Mouse (Mus musculus): ENCODE data around the gene Ddx1. TPM values are rescaled to one million over a fixed set of nuclear protein-coding genes. Genes with fewer than 3 reads are reported as not detected.

Ddx1 gene
- total RNA-seq, 2 experiments from 2014 or later, result 115 to 126 TPM

- no peak for TF ChIP-seq CTCF (conservative IDR thresholded peaks at IDR 0.05)
- no peak for DNase-seq (ENCODE audit: low spot score in 2 of 2)
- no peak overlapping the region for H3K4me3 ChIP-seq
- H3K27ac ChIP-seq, result no peak overlapping the region
These were observed 75.0 kb downstream of the Ddx1 start for GRCm38 (mm10) chr12:13174022-13174421.

GRCm38 (mm10) chr12:13168073-13168472, 80.9 kb downstream of the Ddx1 start:
- no peak for TF ChIP-seq CTCF (conservative IDR thresholded peaks at IDR 0.05)
- DNase-seq (ENCODE audit: low spot score in 2 of 2), result no peak
- no peak overlapping the region for H3K27ac ChIP-seq
- no peak overlapping the region for H3K4me3 ChIP-seq

- peak; percentile 13 to 63 for DNase-seq (ENCODE audit: low spot score in 2 of 2)
- no peak overlapping the region for H3K27ac ChIP-seq
- no peak for TF ChIP-seq CTCF (conservative IDR thresholded peaks at IDR 0.05)
These were observed 81.9 kb downstream of the Ddx1 start for GRCm38 (mm10) chr12:13167116-13167515.

More at GRCm38 (mm10) chr12:13167116-13167515, 81.9 kb downstream of the Ddx1 start:
- H3K4me3 ChIP-seq, result no peak overlapping the region

Other genes with a start within 250 kb of the Ddx1 start
- 10 to 100 TPM; 34.5 to 36.8 TPM for gene Nbas, start 19.9 kb upstream of the Ddx1 start, total RNA-seq (2021)